Mouse (Mus musculus): Measurements from ENCODE around the gene Snx17. TPM values are rescaled to one million over a fixed set of nuclear protein-coding genes. Genes with fewer than 3 reads are reported as not detected.

The Snx17 gene
- polyA plus RNA-seq, 1 experiment from 2014 or later = 120 TPM

GRCm38 (mm10) chr5:31242191-31242590 is 49.2 kb downstream of the Snx17 start:
- ATAC-seq = no peak
- 22% methylated on average over 10 of the region's 10 CpGs for WGBS
- peak overlapping the region; percentile 81 for H3K4me2 ChIP-seq (ENCODE audit: low read length)
- H3K27ac ChIP-seq (ENCODE audit: low read depth, low read length) = no peak overlapping the region; the same call in 1 of the 2 replicates
- peak overlapping the region; percentile 97 for H3K4me3 ChIP-seq (ENCODE audit: low read length)
- H3K9me3 ChIP-seq (ENCODE audit: control insufficient read depth, low read length) = no peaks in the 10 kb centered on the region
- H3K4me1 ChIP-seq (ENCODE audit: control insufficient read depth, insufficient read depth, low read depth, low read length) = peaks cover 7% of the 10 kb centered on the region
- H3K36me3 ChIP-seq (ENCODE audit: control insufficient read depth, insufficient read depth, low read length) = peaks cover 23% of the 10 kb centered on the region
- no peaks in the 10 kb centered on the region for H3K27me3 ChIP-seq (replicated peaks; ENCODE audit: control insufficient read depth, insufficient read depth, low read length)
- no peak overlapping the region for H3K9ac ChIP-seq (ENCODE audit: low read depth, low read length)

Other genes with a start within 250 kb of the Snx17 start
- 77.3 and 89.1 TPM in 2 replicates for gene Cgref1, start 247.6 kb upstream of the Snx17 start, polyA plus RNA-seq (2015; fragmentation: Nextera tagmentation; extraction: Ambion mirVana)
- 115 and 123 TPM in 2 replicates for gene Preb, start 232.9 kb upstream of the Snx17 start, polyA plus RNA-seq (2015; fragmentation: Nextera tagmentation; extraction: Ambion mirVana)
- gene Tcf23, start 224.6 kb upstream of the Snx17 start, polyA plus RNA-seq (2015; fragmentation: Nextera tagmentation; extraction: Ambion mirVana) = not detected in 2 replicates
- gene Atraid, start 144.9 kb upstream of the Snx17 start, polyA plus RNA-seq (2015; fragmentation: Nextera tagmentation; extraction: Ambion mirVana) = 174 and 195 TPM in 2 replicates
- gene Slc5a6, start 144.3 kb upstream of the Snx17 start, polyA plus RNA-seq (2015; fragmentation: Nextera tagmentation; extraction: Ambion mirVana) = 30.1 and 31.6 TPM in 2 replicates
- gene Cad, start 138.4 kb upstream of the Snx17 start, polyA plus RNA-seq (2015; fragmentation: Nextera tagmentation; extraction: Ambion mirVana) = 11.6 and 16.8 TPM in 2 replicates
- gene Dnajc5g, start 86.9 kb upstream of the Snx17 start, polyA plus RNA-seq (2015; fragmentation: Nextera tagmentation; extraction: Ambion mirVana) = not detected in 2 replicates
- 44.3 and 52.7 TPM in 2 replicates for gene Slc30a3, start 85.0 kb upstream of the Snx17 start, polyA plus RNA-seq (2015; fragmentation: Nextera tagmentation; extraction: Ambion mirVana)
- gene Trim54, start 76.5 kb upstream of the Snx17 start, polyA plus RNA-seq (2015; fragmentation: Nextera tagmentation; extraction: Ambion mirVana) = 1.00 TPM in 1 of 2 replicates, not detected in the other
- gene Ucn, start 54.4 kb upstream of the Snx17 start, polyA plus RNA-seq (2015; fragmentation: Nextera tagmentation; extraction: Ambion mirVana) = not detected in 2 replicates
- gene Mpv17, start 39.0 kb upstream of the Snx17 start, polyA plus RNA-seq (2015; fragmentation: Nextera tagmentation; extraction: Ambion mirVana) = 56.1 and 61.1 TPM in 2 replicates
- gene Gm29609, start 13.3 kb upstream of the Snx17 start, polyA plus RNA-seq (2015; fragmentation: Nextera tagmentation; extraction: Ambion mirVana) = 2.1 and 2.2 TPM in 2 replicates
- gene Gtf3c2, start 13.1 kb upstream of the Snx17 start, polyA plus RNA-seq (2015; fragmentation: Nextera tagmentation; extraction: Ambion mirVana) = 51.6 and 63.2 TPM in 2 replicates
- gene Eif2b4, start 203 bp downstream of the Snx17 start, polyA plus RNA-seq (2015; fragmentation: Nextera tagmentation; extraction: Ambion mirVana) = 88.5 and 91.6 TPM in 2 replicates
- gene Zfp513, start 9.1 kb downstream of the Snx17 start, polyA plus RNA-seq (2015; fragmentation: Nextera tagmentation; extraction: Ambion mirVana) = 12.3 and 14.0 TPM in 2 replicates
- 172 and 185 TPM in 2 replicates for gene Ppm1g, start 27.5 kb downstream of the Snx17 start, polyA plus RNA-seq (2015; fragmentation: Nextera tagmentation; extraction: Ambion mirVana)
- gene Nrbp1, start 47.6 kb downstream of the Snx17 start, polyA plus RNA-seq (2015; fragmentation: Nextera tagmentation; extraction: Ambion mirVana) = 167 and 174 TPM in 2 replicates
- gene Gm9970, start 48.0 kb downstream of the Snx17 start, polyA plus RNA-seq (2015; fragmentation: Nextera tagmentation; extraction: Ambion mirVana) = 0.41 TPM in 1 of 2 replicates, not detected in the other
- gene Krtcap3, start 58.5 kb downstream of the Snx17 start, polyA plus RNA-seq (2015; fragmentation: Nextera tagmentation; extraction: Ambion mirVana) = 3.1 and 3.2 TPM in 2 replicates
- 31.5 and 38.2 TPM in 2 replicates for gene Ift172, start 97.9 kb downstream of the Snx17 start, polyA plus RNA-seq (2015; fragmentation: Nextera tagmentation; extraction: Ambion mirVana)
- gene Fndc4, start 102.9 kb downstream of the Snx17 start, polyA plus RNA-seq (2015; fragmentation: Nextera tagmentation; extraction: Ambion mirVana) = 102 and 105 TPM in 2 replicates
- 0.25 and 0.26 TPM in 2 replicates for gene Gckr, start 104.2 kb downstream of the Snx17 start, polyA plus RNA-seq (2015; fragmentation: Nextera tagmentation; extraction: Ambion mirVana)